Mouse (Mus musculus) ovary, adult 10 weeks (tissue): ENCODE data around the gene Cyb561d1. TPM values are rescaled to one million over a fixed set of nuclear protein-coding genes. Genes with fewer than 3 reads are reported as not detected.

Experiments used
- polyA plus RNA-seq: library from polyadenylated mRNA; stranded (reverse); fragments of 350-450 nt; fragmentation: Illumina TruSeq; extraction: RNeasy Lipid Tissue Mini Kit (QIAGEN cat#74804); gene quantifications from one replicate; pipeline ENCODE4 v1.2.3, GENCODE M21; 2014

Cyb561d1 gene
- 3.5 TPM for polyA plus RNA-seq

DNA sequence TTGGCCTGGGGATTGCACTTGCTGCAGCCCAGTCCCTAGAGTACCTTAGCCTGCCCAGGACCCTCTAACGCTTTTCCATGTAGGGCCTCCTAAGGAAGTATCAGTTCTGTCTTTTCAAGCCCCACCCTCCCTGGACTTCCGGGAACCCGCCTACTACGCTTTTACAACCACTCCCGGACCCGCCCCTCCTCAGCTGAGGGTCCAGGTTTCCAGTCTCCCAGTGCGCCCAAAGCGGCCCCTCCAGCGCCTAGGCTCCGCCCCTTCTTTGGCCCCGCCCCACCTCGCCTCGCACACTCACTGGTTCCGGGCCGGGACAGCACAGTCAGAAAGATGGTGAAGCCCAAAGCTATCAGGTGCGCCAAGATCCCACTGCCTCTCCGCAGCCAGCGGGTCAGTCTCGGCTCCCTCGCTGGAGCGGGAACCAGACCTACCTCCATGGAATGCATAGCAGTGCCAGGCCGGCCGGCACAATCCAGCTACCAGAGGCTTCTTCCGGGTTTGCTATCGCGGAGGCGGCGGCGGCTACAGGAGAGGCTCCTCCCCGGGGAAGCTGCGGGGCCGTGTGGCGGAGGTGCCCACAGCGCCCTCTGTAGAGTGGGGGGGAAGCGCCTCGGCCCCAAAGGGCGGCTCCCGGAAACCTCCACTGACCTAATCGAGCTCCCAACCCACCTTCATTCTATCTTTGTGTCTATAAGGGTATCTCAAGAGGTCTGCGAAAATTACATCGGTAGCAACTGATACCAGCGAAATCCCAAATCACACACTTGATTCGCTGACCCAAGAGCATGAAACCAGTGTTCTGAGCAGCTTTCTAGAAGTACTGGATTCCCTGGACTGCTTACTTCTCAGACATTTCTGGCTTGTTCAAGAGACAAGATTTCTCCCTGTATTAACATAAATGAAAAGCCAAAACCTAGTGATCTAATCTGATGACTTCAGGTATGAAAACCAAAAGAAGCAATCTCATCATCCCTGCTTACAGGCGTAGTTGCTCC, at the start of gene Cyb561d1:
TSS of gene Cyb561d1 (minus strand) at position 884 of the 995 bp plus-strand sequence.

DNA sequence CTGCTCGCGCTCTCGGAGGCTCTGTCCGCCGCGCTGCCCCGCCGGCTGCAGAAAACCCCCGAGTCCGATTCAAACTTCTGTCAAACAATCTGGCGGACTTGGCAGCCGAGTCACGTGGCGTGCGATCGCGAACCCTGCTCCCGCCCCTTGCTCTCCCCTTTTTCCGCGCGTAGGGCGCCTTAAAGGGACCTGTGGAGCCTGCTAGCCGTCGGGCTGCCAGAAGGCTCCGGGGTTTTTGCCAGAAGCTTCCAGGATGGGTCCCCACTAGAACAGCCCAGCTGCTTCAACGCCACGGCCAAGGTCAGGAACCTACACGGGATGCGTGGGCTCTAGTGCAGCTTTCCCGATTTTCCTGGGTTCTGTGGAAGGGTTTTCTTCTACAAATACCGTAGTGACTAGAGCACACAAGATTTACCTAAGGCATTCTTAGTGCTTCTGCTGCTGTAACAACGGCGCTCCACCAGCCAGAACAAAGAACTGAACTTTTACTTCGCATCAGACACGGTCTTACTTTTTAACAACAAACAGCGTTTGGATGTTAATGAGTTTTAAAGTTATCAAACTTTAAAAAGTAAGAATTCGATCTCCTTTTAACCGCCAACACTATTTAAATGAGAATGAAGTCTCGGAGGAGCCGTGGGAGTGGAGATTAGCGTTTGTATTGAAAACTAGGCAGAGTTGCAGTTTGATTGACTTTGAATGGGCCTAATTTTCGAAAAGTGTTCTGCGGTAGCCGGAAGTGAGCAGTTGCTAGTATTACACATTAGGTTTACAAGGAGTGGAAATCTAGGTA, 25.7 kb upstream of the Cyb561d1 start, which contains the start of gene Sypl2:
TSS of gene Sypl2 (minus strand) at position 91 of the 793 bp plus-strand sequence.

GRCm38 (mm10) chr3:108210771-108211139, 9.7 kb upstream of the Cyb561d1 start, which contains the start of gene Atxn7l2:
Gene Atxn7l2 (minus strand): TSS chr3:108210934.

DNA sequence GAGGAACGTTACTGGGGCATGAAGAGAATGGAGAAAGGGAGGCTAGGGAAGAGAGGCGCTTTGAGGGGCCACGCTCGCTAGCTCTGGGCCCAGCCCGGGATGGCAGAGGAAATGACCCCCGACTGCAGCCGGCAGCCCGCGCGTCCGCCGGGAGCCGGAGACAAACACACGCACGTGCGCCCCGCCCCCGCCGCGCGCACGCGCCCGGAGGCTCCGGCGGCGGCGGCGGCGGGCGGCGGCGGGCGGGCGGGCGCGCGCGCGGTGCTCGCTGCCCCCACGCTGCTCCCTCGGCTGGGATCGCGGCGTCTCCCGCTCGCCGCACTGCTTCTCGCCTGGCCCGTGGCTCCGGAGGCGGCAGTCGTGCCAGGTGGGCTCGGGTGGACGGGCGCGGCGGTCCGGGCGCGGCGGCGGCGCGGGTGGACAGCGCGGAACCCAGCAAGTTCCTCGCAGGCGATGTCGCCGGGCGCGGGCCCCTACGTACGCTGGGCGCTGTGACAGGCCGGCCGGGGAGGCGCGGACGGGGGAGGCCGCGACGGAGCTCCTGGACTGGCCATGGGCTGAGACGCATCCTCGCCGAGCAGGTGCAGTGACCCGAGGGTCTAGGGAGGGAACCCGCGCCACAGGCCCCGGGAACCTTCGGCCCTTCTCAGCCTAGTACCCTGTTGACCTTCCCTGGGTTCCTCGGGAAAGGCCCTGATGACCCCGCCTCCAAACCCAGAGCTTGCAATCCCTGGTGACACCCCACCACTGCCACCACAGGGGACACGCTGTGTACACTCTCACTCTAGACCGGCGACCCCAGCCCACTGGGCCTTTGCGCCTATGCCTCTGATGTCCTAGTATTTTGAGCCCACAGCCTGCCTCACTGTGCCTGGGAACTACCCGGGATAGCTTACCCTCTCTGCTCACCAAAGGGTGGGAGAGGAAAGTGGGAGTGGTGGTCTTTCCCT, 14.6 kb downstream of the Cyb561d1 start, which contains the start of gene Amigo1:
TSS of gene Amigo1 (plus strand) at position 238 of the 950 bp plus-strand sequence.

GRCm38 (mm10) chr3:108154656-108155055, 46.4 kb downstream of the Cyb561d1 start, which contains the start of gene Gpr61:
Gene Gpr61 (minus strand): TSS chr3:108154882.

Other genes starting within 250 kb of the Cyb561d1 start
- not detected for gene Gstm3, start 231.9 kb downstream of the Cyb561d1 start, polyA plus RNA-seq
- gene Gstm2, start 214.8 kb downstream of the Cyb561d1 start, polyA plus RNA-seq: 319 TPM
- 56.8 TPM for gene Gstm1, start 183.2 kb downstream of the Cyb561d1 start, polyA plus RNA-seq
- gene Gstm4, start 156.3 kb downstream of the Cyb561d1 start, polyA plus RNA-seq: 1.4 TPM
- 8.6 TPM for gene Ampd2, start 114.6 kb downstream of the Cyb561d1 start, polyA plus RNA-seq
- gene Gnat2, start 108.4 kb downstream of the Cyb561d1 start, polyA plus RNA-seq: 1.00 TPM
- 422 TPM for gene Gnai3, start 55.1 kb downstream of the Cyb561d1 start, polyA plus RNA-seq
- not detected for gene Gpr61, start 46.3 kb downstream of the Cyb561d1 start, polyA plus RNA-seq
- gene Amigo1, start 14.9 kb downstream of the Cyb561d1 start, polyA plus RNA-seq: 8.3 TPM
- gene Atxn7l2, start 9.7 kb upstream of the Cyb561d1 start, polyA plus RNA-seq: 1.2 TPM
- not detected for gene Sypl2, start 25.4 kb upstream of the Cyb561d1 start, polyA plus RNA-seq
- gene Psma5, start 55.7 kb upstream of the Cyb561d1 start, polyA plus RNA-seq: 128 TPM
- gene Sort1, start 82.9 kb upstream of the Cyb561d1 start, polyA plus RNA-seq: 20.5 TPM
- gene Mybphl, start 163.7 kb upstream of the Cyb561d1 start, polyA plus RNA-seq: not detected
- 1.4 TPM for gene Psrc1, start 182.6 kb upstream of the Cyb561d1 start, polyA plus RNA-seq
- gene Celsr2, start 214.3 kb upstream of the Cyb561d1 start, polyA plus RNA-seq: 0.54 TPM
- 13.7 TPM for gene Sars, start 244.0 kb upstream of the Cyb561d1 start, polyA plus RNA-seq